Mouse (Mus musculus) adipocyte (in vitro differentiated cells): ENCODE results near the gene Ifna6.
"Not testable (repeated sequence)": the region's sequence is repeated elsewhere in the genome, so short reads cannot be mapped to it uniquely, and the experiment has no call there.

ENCODE experiments used
- DNase-seq: peaks from one replicate; pipeline ENCODE4 v3.0.0-alpha.2; 2016; ENCODE audit warnings: low spot score

Ifna6 gene

GRCm38 (mm10) chr4:88827116-88827515, at the start of gene Ifna6:
Gene Ifna6 (plus strand): TSS chr4:88827416.
- not testable (repeated sequence) for DNase-seq

DNA sequence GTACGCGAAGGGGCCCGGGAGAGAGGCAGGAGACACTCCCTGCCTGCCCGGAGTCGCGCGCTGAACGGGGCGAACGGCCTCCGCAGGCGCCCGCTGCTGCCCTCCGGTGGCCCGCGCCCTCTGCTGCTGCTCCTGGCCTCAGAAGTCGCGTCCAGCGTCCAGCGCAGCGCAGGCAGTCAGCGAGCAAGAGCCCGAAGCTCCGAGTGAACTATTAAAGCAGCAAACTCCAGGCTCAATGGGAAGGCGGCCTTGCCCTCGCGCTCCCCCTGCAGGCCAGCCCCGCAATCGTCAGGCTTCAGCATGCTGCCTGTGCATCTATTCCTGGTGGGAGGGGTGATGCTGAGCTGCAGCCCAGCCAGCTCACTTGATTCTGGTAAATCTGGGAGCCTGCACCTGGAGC, 47.7 kb upstream of the Ifna6 start, which contains the start of gene Gm13272:
TSS of gene Gm13272 (plus strand) at position 301 of the 400 bp plus-strand sequence.
- not testable (repeated sequence) for DNase-seq

GRCm38 (mm10) chr4:88780320-88780719, 46.9 kb upstream of the Ifna6 start:
- not testable (repeated sequence) for DNase-seq

DNA sequence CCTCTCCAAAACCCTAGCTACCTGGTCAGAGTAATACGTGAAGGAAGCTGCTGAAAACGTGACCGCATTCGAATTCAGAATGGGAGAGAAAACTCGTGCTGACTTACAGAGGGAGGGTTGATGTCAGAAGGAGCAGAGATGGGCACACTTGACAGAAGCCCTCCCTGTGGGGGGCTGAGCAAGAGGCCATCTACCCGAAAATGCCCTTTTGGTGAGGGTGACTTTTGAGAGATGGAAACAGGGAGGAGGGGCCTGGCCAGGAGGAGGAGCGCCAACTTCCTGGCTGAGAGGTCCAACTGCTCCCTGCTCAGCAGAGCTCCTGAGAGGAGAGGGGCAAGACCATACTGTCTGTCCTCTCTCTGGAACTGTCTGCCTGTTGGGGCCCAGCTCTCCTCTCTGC, 45.4 kb upstream of the Ifna6 start, which contains the start of gene Ifnz:
TSS of gene Ifnz (plus strand) at position 301 of the 400 bp plus-strand sequence.
- DNase-seq: not testable (repeated sequence)

DNA sequence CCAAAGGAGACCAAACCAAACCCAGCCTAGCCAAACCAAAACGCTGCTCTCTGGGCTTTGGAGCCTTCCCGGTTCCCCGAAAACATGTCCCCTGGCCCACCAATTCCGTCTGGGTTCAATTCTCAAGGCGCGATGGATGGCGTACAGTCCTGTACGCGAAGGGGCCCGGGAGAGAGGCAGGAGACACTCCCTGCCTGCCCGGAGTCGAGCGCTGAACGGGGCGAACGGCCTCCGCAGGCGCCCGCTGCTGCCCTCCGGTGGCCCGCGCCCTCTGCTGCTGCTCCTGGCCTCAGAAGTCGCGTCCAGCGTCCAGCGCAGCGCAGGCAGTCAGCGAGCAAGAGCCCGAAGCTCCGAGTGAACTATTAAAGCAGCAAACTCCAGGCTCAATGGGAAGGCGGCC, 44.9 kb upstream of the Ifna6 start:
- DNase-seq: not testable (repeated sequence)

DNA sequence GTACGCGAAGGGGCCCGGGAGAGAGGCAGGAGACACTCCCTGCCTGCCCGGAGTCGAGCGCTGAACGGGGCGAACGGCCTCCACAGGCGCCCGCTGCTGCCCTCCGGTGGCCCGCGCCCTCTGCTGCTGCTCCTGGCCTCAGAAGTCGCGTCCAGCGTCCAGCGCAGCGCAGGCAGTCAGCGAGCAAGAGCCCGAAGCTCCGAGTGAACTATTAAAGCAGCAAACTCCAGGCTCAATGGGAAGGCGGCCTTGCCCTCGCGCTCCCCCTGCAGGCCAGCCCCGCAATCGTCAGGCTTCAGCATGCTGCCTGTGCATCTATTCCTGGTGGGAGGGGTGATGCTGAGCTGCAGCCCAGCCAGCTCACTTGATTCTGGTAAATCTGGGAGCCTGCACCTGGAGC, 41.8 kb upstream of the Ifna6 start, which contains the start of gene Gm13276:
TSS of gene Gm13276 (plus strand) at position 301 of the 400 bp plus-strand sequence.
- not testable (repeated sequence) for DNase-seq

DNA sequence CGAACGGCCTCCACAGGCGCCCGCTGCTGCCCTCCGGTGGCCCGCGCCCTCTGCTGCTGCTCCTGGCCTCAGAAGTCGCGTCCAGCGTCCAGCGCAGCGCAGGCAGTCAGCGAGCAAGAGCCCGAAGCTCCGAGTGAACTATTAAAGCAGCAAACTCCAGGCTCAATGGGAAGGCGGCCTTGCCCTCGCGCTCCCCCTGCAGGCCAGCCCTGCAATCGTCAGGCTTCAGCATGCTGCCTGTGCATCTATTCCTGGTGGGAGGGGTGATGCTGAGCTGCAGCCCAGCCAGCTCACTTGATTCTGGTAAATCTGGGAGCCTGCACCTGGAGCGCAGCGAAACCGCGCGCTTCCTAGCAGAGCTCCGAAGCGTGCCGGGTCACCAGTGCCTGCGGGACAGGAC, 38.8 kb upstream of the Ifna6 start, which contains the start of gene Gm13277:
TSS of gene Gm13277 (plus strand) at position 231 of the 400 bp plus-strand sequence.
- DNase-seq: not testable (repeated sequence)

DNA sequence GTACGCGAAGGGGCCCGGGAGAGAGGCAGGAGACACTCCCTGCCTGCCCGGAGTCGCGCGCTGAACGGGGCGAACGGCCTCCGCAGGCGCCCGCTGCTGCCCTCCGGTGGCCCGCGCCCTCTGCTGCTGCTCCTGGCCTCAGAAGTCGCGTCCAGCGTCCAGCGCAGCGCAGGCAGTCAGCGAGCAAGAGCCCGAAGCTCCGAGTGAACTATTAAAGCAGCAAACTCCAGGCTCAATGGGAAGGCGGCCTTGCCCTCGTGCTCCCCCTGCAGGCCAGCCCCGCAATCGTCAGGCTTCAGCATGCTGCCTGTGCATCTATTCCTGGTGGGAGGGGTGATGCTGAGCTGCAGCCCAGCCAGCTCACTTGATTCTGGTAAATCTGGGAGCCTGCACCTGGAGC, 36.0 kb upstream of the Ifna6 start, which contains the start of gene Gm13278:
TSS of gene Gm13278 (plus strand) at position 301 of the 400 bp plus-strand sequence.
- DNase-seq: not testable (repeated sequence)

- not testable (repeated sequence) for DNase-seq
These were observed 33.1 kb upstream of the Ifna6 start, which contains the start of gene Gm13275 for GRCm38 (mm10) chr4:88793936-88794675. Gene Gm13275 (plus strand): TSS chr4:88794487.

GRCm38 (mm10) chr4:88797097-88797496, 30.1 kb upstream of the Ifna6 start, which contains the start of gene Gm13279:
Gene Gm13279 (plus strand): TSS chr4:88797397.
- not testable (repeated sequence) for DNase-seq

DNA sequence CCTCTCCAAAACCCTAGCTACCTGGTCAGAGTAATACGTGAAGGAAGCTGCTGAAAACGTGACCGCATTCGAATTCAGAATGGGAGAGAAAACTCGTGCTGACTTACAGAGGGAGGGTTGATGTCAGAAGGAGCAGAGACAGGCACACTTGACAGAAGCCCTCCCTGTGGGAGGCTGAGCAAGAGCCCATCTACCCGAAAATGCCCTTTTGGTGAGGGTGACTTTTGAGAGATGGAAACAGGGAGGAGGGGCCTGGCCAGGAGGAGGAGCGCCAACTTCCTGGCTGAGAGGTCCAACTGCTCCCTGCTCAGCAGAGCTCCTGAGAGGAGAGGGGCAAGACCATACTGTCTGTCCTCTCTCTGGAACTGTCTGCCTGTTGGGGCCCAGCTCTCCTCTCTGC, 27.9 kb upstream of the Ifna6 start, which contains the start of gene Gm13285:
TSS of gene Gm13285 (plus strand) at position 301 of the 400 bp plus-strand sequence.
- DNase-seq: not testable (repeated sequence)

GRCm38 (mm10) chr4:88802954-88803353, 24.3 kb upstream of the Ifna6 start, which contains the start of gene Gm13287:
Gene Gm13287 (plus strand): TSS chr4:88803254.
- DNase-seq: not testable (repeated sequence)

DNA sequence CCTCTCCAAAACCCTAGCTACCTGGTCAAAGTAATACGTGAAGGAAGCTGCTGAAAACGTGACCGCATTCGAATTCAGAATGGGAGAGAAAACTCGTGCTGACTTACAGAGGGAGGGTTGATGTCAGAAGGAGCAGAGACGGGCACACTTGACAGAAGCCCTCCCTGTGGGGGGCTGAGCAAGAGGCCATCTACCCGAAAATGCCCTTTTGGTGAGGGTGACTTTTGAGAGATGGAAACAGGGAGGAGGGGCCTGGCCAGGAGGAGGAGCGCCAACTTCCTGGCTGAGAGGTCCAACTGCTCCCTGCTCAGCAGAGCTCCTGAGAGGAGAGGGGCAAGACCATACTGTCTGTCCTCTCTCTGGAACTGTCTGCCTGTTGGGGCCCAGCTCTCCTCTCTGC, 22.0 kb upstream of the Ifna6 start, which contains the start of gene Gm13288:
TSS of gene Gm13288 (plus strand) at position 301 of the 400 bp plus-strand sequence.
- DNase-seq: not testable (repeated sequence)

- not testable (repeated sequence) for DNase-seq
These were observed 21.5 kb upstream of the Ifna6 start for GRCm38 (mm10) chr4:88805761-88806160.

DNA sequence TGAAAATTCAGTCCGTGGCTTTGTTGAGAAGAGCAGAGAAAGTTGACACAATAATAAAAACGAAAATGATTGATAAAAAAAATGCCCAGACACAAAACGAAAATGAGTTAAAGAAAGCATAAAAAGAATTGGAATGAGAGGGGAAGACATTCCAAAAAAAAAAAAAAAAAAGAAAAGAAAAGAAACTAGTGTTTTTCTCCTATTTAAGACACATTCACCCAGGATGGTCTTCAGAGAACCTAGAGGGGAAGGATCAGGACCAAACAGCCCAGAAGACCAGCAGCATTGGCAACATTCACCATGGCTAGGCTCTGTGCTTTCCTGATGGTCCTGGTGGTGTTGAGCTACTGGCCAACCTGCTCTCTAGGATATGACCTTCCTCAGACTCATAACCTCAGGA, 11.3 kb upstream of the Ifna6 start, which contains the start of gene Ifna7:
TSS of gene Ifna7 (plus strand) at position 301 of the 400 bp plus-strand sequence.
- no peak for DNase-seq

- no peak for DNase-seq
These were observed 7.6 kb upstream of the Ifna6 start, which contains the start of gene Ifna11 for GRCm38 (mm10) chr4:88819659-88820058. Gene Ifna11 (plus strand): TSS chr4:88819959.

- peak; percentile 27 for DNase-seq
These were observed 4.2 kb upstream of the Ifna6 start for GRCm38 (mm10) chr4:88822995-88823394.

- peak; percentile 39 for DNase-seq
These were observed 3.3 kb downstream of the Ifna6 start for GRCm38 (mm10) chr4:88830523-88830922.

DNA sequence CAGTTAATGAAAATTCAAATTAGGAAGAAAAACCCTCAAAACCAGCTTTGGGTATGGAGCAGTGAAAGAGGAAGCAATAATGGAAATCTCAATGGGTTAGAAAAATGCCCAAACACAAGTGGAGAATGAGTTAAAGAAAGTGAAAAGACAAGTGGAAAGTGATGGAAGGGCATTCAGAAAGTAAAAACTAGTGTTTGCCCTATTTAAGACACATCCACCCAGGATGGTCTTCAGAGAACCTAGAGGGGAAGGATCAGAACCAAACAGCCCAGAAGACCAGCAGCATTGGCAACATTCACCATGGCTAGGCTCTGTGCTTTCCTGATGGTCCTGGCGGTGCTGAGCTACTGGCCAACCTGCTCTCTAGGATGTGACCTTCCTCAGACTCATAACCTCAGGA, 8.0 kb downstream of the Ifna6 start, which contains the start of gene Ifna5:
TSS of gene Ifna5 (plus strand) at position 301 of the 400 bp plus-strand sequence.
- DNase-seq: not testable (repeated sequence)

DNA sequence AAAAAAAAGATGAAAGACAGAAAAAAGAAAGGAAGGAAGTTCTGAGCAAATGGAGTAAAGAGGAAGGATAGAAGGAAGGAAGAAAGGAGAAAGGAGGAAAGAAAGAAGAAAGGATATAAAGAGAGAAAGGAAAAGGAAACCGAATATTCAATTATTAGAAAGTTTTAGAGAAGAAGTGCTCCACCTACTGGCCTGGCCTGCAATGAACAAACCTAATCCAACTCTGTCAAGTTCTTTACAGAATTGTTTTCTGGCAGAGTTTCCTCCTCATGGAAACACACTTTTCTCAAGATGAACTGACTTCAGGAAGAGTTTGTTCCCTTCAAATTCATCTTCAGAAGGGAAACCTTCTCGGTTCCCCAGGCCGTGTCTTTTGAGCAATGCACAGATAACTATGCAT, 11.6 kb downstream of the Ifna6 start:
- peak; percentile 23 for DNase-seq

GRCm38 (mm10) chr4:88840058-88840457, 12.8 kb downstream of the Ifna6 start:
- DNase-seq: no peak

- no peak for DNase-seq
These were observed 14.3 kb downstream of the Ifna6 start, which contains the start of gene Ifna4 for GRCm38 (mm10) chr4:88841438-88841911. Gene Ifna4 (plus strand): TSS chr4:88841861.
